Comparison of ENCODE assay signal across 27 mouse cellular contexts in the genomic region with DNA sequence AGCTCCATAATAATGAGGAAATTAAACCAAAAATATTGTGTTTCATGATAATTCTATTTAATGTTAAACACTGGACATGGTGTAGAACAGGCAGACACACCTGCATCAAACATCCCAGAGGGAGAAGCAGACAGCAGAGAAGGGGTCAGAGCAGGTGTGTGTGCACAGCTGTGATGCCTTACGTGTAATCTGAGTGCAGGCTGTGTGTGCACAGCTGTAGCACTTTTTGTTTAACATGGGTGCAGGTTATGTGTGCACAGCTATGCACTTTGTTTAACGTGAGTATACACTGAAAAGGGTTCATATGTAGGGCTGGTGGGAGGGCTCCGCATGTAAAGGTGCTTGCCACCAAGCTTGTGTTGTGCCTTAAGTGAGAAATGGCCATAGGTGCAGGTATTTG. TPM values are rescaled to one million over a fixed set of nuclear protein-coding genes. Genes with fewer than 3 reads are reported as not detected.
"Had no signal": no experiment of that assay in that cellular context is flagged by ENCODE, and none has a peak within 500 bp of the region (broad histone marks: within the 10 kb centered on the region; RNA-seq: fewer than 3 reads in every experiment).

No protein-coding gene starts in this region.

- H3K4me1 ChIP-seq: liver, embryonic 13.5 days; megakaryocyte, embryonic 14.5 days; midbrain, embryonic 10.5 days; midbrain, embryonic 13.5 days; neural tube, embryonic 13.5 days had no signal

- H3K27ac ChIP-seq: liver, embryonic 13.5 days; lung, embryonic 15.5 days; midbrain, embryonic 10.5 days; midbrain, embryonic 13.5 days had no signal

- ATAC-seq: inflammation-experienced regulatory T-cells, adult 6 months; midbrain, embryonic 13.5 days; midbrain, embryonic 16.5 days had no signal

- DNase-seq: kidney, adult 18-20 months; kidney, adult 9 months; kidney, postnatal 14 days; kidney, postnatal 4 days; layer of hippocampus, adult 9-11 months; liver, embryonic 13.5 days; lung, postnatal 36 days; retina, postnatal 1 day; right cerebral cortex, postnatal 25 days; spleen, adult 18-20 months; thymus, adult 18-20 months; thymus, postnatal 36 days had no signal

- H3K9me3 ChIP-seq: liver, embryonic 13.5 days; lung, embryonic 15.5 days; midbrain, embryonic 10.5 days; midbrain, embryonic 13.5 days; neural tube, embryonic 13.5 days had no signal

- H3K9ac ChIP-seq: liver, embryonic 13.5 days; lung, embryonic 15.5 days; midbrain, embryonic 13.5 days; neural tube, embryonic 13.5 days had no signal

- H3K4me2 ChIP-seq: liver, embryonic 13.5 days; lung, embryonic 15.5 days; midbrain, embryonic 13.5 days; neural tube, embryonic 13.5 days had no signal

- H3K4me3 ChIP-seq: liver, embryonic 13.5 days; lung, embryonic 15.5 days; megakaryocyte, embryonic 14.5 days; midbrain, embryonic 10.5 days; midbrain, embryonic 13.5 days; myocyte; neural tube, embryonic 13.5 days had no signal

- H3K36me3 ChIP-seq: liver, embryonic 13.5 days; lung, embryonic 15.5 days; midbrain, embryonic 10.5 days; midbrain, embryonic 13.5 days; neural tube, embryonic 13.5 days had no signal

- H3K27me3 ChIP-seq: liver, embryonic 13.5 days; lung, embryonic 15.5 days; megakaryocyte, embryonic 14.5 days; midbrain, embryonic 13.5 days; neural tube, embryonic 13.5 days had no signal

RNA-seq across cellular contexts. Expression of gene Pnlip, which starts 39.6 kb away (rescaled TPM):
- total RNA-seq: monocyte, adult 5-6 weeks; neutrophil, adult 5-6 weeks had no signal
- polyA plus RNA-seq: inflammation-experienced regulatory T-cells, adult 6 months; kidney, embryonic 16.5 days; limb, embryonic 11.5 days; limb, embryonic 14.5 days; liver, adult 2 months; liver, embryonic 13.5 days; liver, embryonic 16.5 days; lung, embryonic 15.5 days; midbrain, embryonic 10.5 days; midbrain, embryonic 13.5 days; myocyte had no signal
